Mouse (Mus musculus) mouse trophoblast stem cell (cell line): Measurements from ENCODE around the gene 2310061N02Rik.
"Not testable (repeated sequence)": the region's sequence is repeated elsewhere in the genome, so short reads cannot be mapped to it uniquely, and the experiment has no call there.

ENCODE experiments used
- in situ Hi-C, 2 experiments: fragments of 300-500 bp; cut with MseI, MboI; formaldehyde crosslinking; loops; 2 replicates in 1 of 2; 3 replicates in 1 of 2; pipeline ENCODE4 v1.15.1; 2025

Gene 2310061N02Rik

GRCm38 (mm10) chr16:88707496-88708012 lies at the start of gene 2310061N02Rik:
Gene 2310061N02Rik (minus strand): TSS chr16:88707962.
- in situ Hi-C loops = no loop called here

- in situ Hi-C loops = not testable (repeated sequence)
Observed at GRCm38 (mm10) chr16:88751535-88751934, 43.8 kb upstream of the 2310061N02Rik start, which contains the start of gene Krtap13. Gene Krtap13 (minus strand): TSS chr16:88751635.

- in situ Hi-C loops = no loop called here
Observed at GRCm38 (mm10) chr16:88747943-88748342, 40.2 kb upstream of the 2310061N02Rik start.

GRCm38 (mm10) chr16:88744750-88745340 lies 37.1 kb upstream of the 2310061N02Rik start:
- in situ Hi-C loops = no loop called here

- in situ Hi-C loops = no loop called here
Observed at GRCm38 (mm10) chr16:88735391-88735790, 27.6 kb upstream of the 2310061N02Rik start.

- in situ Hi-C loops = no loop called here
Observed at GRCm38 (mm10) chr16:88728812-88729275, 21.1 kb upstream of the 2310061N02Rik start, which contains the start of gene Krtap13-1. Gene Krtap13-1 (plus strand): TSS chr16:88728862.

- in situ Hi-C loops = no loop called here
Observed at GRCm38 (mm10) chr16:88720031-88720430, 12.3 kb upstream of the 2310061N02Rik start.

- in situ Hi-C loops = no loop called here
Observed at GRCm38 (mm10) chr16:88716549-88716948, 8.8 kb upstream of the 2310061N02Rik start.

- in situ Hi-C loops = no loop called here
Observed at GRCm38 (mm10) chr16:88711245-88711644, 3.5 kb upstream of the 2310061N02Rik start.

GRCm38 (mm10) chr16:88710757-88711156 lies 3.0 kb upstream of the 2310061N02Rik start:
- in situ Hi-C loops = no loop called here

- in situ Hi-C loops = no loop called here
Observed at GRCm38 (mm10) chr16:88701072-88701864, 6.5 kb downstream of the 2310061N02Rik start.

GRCm38 (mm10) chr16:88696256-88696655 lies 11.5 kb downstream of the 2310061N02Rik start:
- in situ Hi-C loops = no loop called here

GRCm38 (mm10) chr16:88681282-88681681 lies 26.5 kb downstream of the 2310061N02Rik start:
- in situ Hi-C loops = no loop called here

GRCm38 (mm10) chr16:88679099-88679498 lies 28.7 kb downstream of the 2310061N02Rik start:
- in situ Hi-C loops = no loop called here

- in situ Hi-C loops = no loop called here
Observed at GRCm38 (mm10) chr16:88671571-88671970, 36.2 kb downstream of the 2310061N02Rik start, which contains the start of gene Krtap27-1. Gene Krtap27-1 (minus strand): TSS chr16:88671671.

GRCm38 (mm10) chr16:88657426-88657825 lies 50.3 kb downstream of the 2310061N02Rik start:
- in situ Hi-C loops = no loop called here
